Mouse (Mus musculus): ENCODE data around the gene Cldn12.
A peak's percentile ranks its signal among the peaks of the same experiment; 100 is the strongest.

Gene Cldn12

GRCm38 (mm10) chr5:5492163-5492562, 22.6 kb downstream of the Cldn12 start:
- DNase-seq = no peak

GRCm38 (mm10) chr5:5486071-5486470, 28.7 kb downstream of the Cldn12 start:
- DNase-seq = no peak

GRCm38 (mm10) chr5:5483254-5483858, 31.4 kb downstream of the Cldn12 start:
- DNase-seq = no peak

- peak; percentile 45 for DNase-seq
Observed at GRCm38 (mm10) chr5:5481662-5482061, 33.1 kb downstream of the Cldn12 start.

GRCm38 (mm10) chr5:5479043-5479442, 35.7 kb downstream of the Cldn12 start, which contains the start of gene 1700015F17Rik:
Gene 1700015F17Rik, minus strand, starts transcription at chr5:5479143.
- DNase-seq = no peak

- DNase-seq = no peak
Observed at GRCm38 (mm10) chr5:5476133-5476532, 38.6 kb downstream of the Cldn12 start.

- DNase-seq = no peak
Observed at GRCm38 (mm10) chr5:5465256-5465655, 49.5 kb downstream of the Cldn12 start.

All from lung, postnatal 10 days (tissue).